Mouse (Mus musculus) midbrain, embryonic 12.5 days (tissue): ENCODE data around the gene Methig1. TPM values are rescaled to one million over a fixed set of nuclear protein-coding genes. Genes with fewer than 3 reads are reported as not detected.
A peak's percentile ranks its signal among the peaks of the same experiment; 100 is the strongest.
"Not testable (repeated sequence)": the region's sequence is repeated elsewhere in the genome, so short reads cannot be mapped to it uniquely, and the experiment has no call there.

Source experiments
- ATAC-seq: fragments of 200-750 bp; cut with Nextera tagmentation; 2 replicates; pipeline ENCODE4 v1.8.0; 2017; ENCODE audit warnings: low read depth, moderate TSS enrichment, moderate library complexity; ENCODE audit not compliant: low FRiP score
- H3K27ac ChIP-seq: fragments of 300-500 bp; sonication (generic); replicated peaks from 2 replicates; pipeline ENCODE4 v1.5.1; 2016; ENCODE audit warnings: mild to moderate bottlenecking
- H3K27me3 ChIP-seq: fragments of 300-500 bp; sonication (generic); 2 replicates; pipeline ENCODE4 v1.6.1; 2016; ENCODE audit warnings: mild to moderate bottlenecking
- H3K36me3 ChIP-seq: fragments of 300-500 bp; sonication (generic); 2 replicates; pipeline ENCODE4 v1.6.1; 2016
- H3K4me1 ChIP-seq: fragments of 300-500 bp; sonication (generic); 2 replicates; pipeline ENCODE4 v1.6.1; 2016
- H3K4me2 ChIP-seq: fragments of 300-500 bp; sonication (generic); replicated peaks from 2 replicates; pipeline ENCODE4 v1.6.1; 2016; ENCODE audit warnings: mild to moderate bottlenecking, moderate library complexity
- H3K4me3 ChIP-seq: fragments of 300-500 bp; sonication (generic); 2 replicates; pipeline ENCODE4 v1.5.1; 2016; ENCODE audit warnings: mild to moderate bottlenecking
- H3K9ac ChIP-seq: fragments of 300-500 bp; sonication (generic); replicated peaks from 2 replicates; pipeline ENCODE4 v1.6.1; 2016; ENCODE audit warnings: mild to moderate bottlenecking, moderate library complexity
- H3K9me3 ChIP-seq: fragments of 300-500 bp; sonication (generic); 2 replicates; pipeline ENCODE4 v1.6.1; 2016; ENCODE audit warnings: mild to moderate bottlenecking
- WGBS: fragments of 180-500 bp; shearing (Covaris S2); methylation state at CpG from one replicate; pipeline ENCODE4 v1.1.7; 2016; 5-methylcytosine and 5-hydroxymethylcytosine counted together
- polyA plus RNA-seq: library from polyadenylated mRNA; unstranded; fragments of >200 nt; fragmentation: Nextera tagmentation; extraction: Ambion mirVana; gene quantifications from 2 replicates; pipeline ENCODE4 v1.2.1, GENCODE M21; 2016

Gene Methig1
- not detected in 2 replicates for polyA plus RNA-seq

GRCm38 (mm10) chr15:100352711-100353250, at the start of gene Methig1, which contains the start of gene Mettl7a2:
Gene Methig1, plus strand, starts transcription at chr15:100353149.
Gene Mettl7a2, plus strand, starts transcription at chr15:100353200.
- no peak within 1 kb of the TSS for H3K4me3 ChIP-seq
- H3K27me3 ChIP-seq: no peaks in the 10 kb centered on the region
- no peaks in the 10 kb centered on the region for H3K9me3 ChIP-seq
- 87% methylated on average over 9 of the region's 10 CpGs for WGBS
- H3K36me3 ChIP-seq: no peaks in the 10 kb centered on the region
- H3K27ac ChIP-seq: no peak within 1 kb of the TSS
- no peak within 1 kb of the TSS for H3K4me2 ChIP-seq
- no peaks in the 10 kb centered on the region for H3K4me1 ChIP-seq
- ATAC-seq: no peak
- H3K9ac ChIP-seq: no peak within 1 kb of the TSS

GRCm38 (mm10) chr15:100303428-100304018, 49.4 kb upstream of the Methig1 start:
- Histone ChIP-seq H3K9ac (peak overlapping the region; percentile 65; the same call in 1 of the 2 replicates), H3K36me3 (no peaks in the 10 kb centered on the region), H3K4me2 (peak overlapping the region; percentile 68), H3K4me3 (peak overlapping the region; percentile 52; the same call in 1 of the 2 replicates), H3K4me1 (peaks cover 7% of the 10 kb centered on the region; the same call in 1 of the 2 replicates), H3K27me3 (no peaks in the 10 kb centered on the region), H3K9me3 (no peaks in the 10 kb centered on the region), H3K27ac (peak overlapping the region; percentile 85)
- no peak for ATAC-seq
- WGBS: 55% methylated on average over 8 of the region's 8 CpGs

- no peaks in the 10 kb centered on the region for H3K36me3 ChIP-seq
- peak within 1 kb of the TSS; percentile 52 for H3K4me3 ChIP-seq
- H3K4me1 ChIP-seq: peaks cover 7% of the 10 kb centered on the region; the same call in 1 of the 2 replicates
- H3K27ac ChIP-seq: peak within 1 kb of the TSS; percentile 85
- no peaks in the 10 kb centered on the region for H3K27me3 ChIP-seq
- peak within 1 kb of the TSS; percentile 65 for H3K9ac ChIP-seq
- ATAC-seq: peak; percentile 84
- no peaks in the 10 kb centered on the region for H3K9me3 ChIP-seq
- H3K4me2 ChIP-seq: peak within 1 kb of the TSS; percentile 68
- 3% methylated on average over 21 of the region's 30 CpGs for WGBS
Measured at GRCm38 (mm10) chr15:100304019-100304991, 48.6 kb upstream of the Methig1 start, which contains the start of gene Mettl7a1. Gene Mettl7a1, plus strand, starts transcription at chr15:100304140.

- H3K9ac ChIP-seq: no peak overlapping the region
- H3K27ac ChIP-seq: no peak overlapping the region
- peaks cover 7% of the 10 kb centered on the region; the same call in 1 of the 2 replicates for H3K4me1 ChIP-seq
- no peaks in the 10 kb centered on the region for H3K9me3 ChIP-seq
- no peak overlapping the region for H3K4me2 ChIP-seq
- no peak for ATAC-seq
- no peaks in the 10 kb centered on the region for H3K27me3 ChIP-seq
- WGBS: 90% methylated on average over 2 of the region's 2 CpGs
- no peak overlapping the region for H3K4me3 ChIP-seq
- H3K36me3 ChIP-seq: no peaks in the 10 kb centered on the region
Measured at GRCm38 (mm10) chr15:100306201-100306600, 46.7 kb upstream of the Methig1 start.

GRCm38 (mm10) chr15:100307438-100308096, 45.4 kb upstream of the Methig1 start:
- H3K27ac ChIP-seq, ATAC-seq, H3K4me1 ChIP-seq, H3K27me3 ChIP-seq, H3K4me2 ChIP-seq, H3K36me3 ChIP-seq, H3K9ac ChIP-seq, H3K4me3 ChIP-seq, H3K9me3 ChIP-seq: not testable (repeated sequence)
- WGBS: 51% methylated on average over 11 of the region's 11 CpGs

- H3K9me3 ChIP-seq: no peaks in the 10 kb centered on the region
- H3K4me3 ChIP-seq: no peak overlapping the region
- no peak overlapping the region for H3K27ac ChIP-seq
- no peak for ATAC-seq
- H3K27me3 ChIP-seq: no peaks in the 10 kb centered on the region
- H3K9ac ChIP-seq: no peak overlapping the region
- no peak overlapping the region for H3K4me2 ChIP-seq
- H3K4me1 ChIP-seq: no peaks in the 10 kb centered on the region
- 94% methylated on average over 2 of the region's 2 CpGs for WGBS
- 0 out of 2 replicates have a peak, but pooled peaks cover 10% of the 10 kb centered on the region for H3K36me3 ChIP-seq
Measured at GRCm38 (mm10) chr15:100312346-100312745, 40.6 kb upstream of the Methig1 start.

GRCm38 (mm10) chr15:100314448-100315145, 38.4 kb upstream of the Methig1 start:
- Histone ChIP-seq H3K27me3 (no peaks in the 10 kb centered on the region), H3K9me3 (no peaks in the 10 kb centered on the region), H3K9ac (no peak overlapping the region), H3K27ac (no peak overlapping the region), H3K4me2 (no peak overlapping the region), H3K36me3 (0 out of 2 replicates have a peak, but pooled peaks cover 10% of the 10 kb centered on the region), H3K4me1 (no peaks in the 10 kb centered on the region), H3K4me3 (no peak overlapping the region)
- no peak for ATAC-seq
- 92% methylated on average over 5 of the region's 5 CpGs for WGBS

- WGBS: 71% methylated on average over 4 of the region's 4 CpGs
- ATAC-seq, H3K9me3 ChIP-seq: not testable (repeated sequence)
Measured at GRCm38 (mm10) chr15:100318014-100318671, 34.8 kb upstream of the Methig1 start.

GRCm38 (mm10) chr15:100319884-100320283, 33.1 kb upstream of the Methig1 start:
- Histone ChIP-seq H3K4me2 (no peak overlapping the region), H3K4me1 (no peaks in the 10 kb centered on the region), H3K9ac (no peak overlapping the region), H3K27ac (no peak overlapping the region), H3K36me3 (no peaks in the 10 kb centered on the region), H3K4me3 (no peak overlapping the region), H3K27me3 (no peaks in the 10 kb centered on the region), H3K9me3 (no peaks in the 10 kb centered on the region)
- ATAC-seq: no peak
- WGBS: 87% methylated on average over 1 of the region's 1 CpGs

More at GRCm38 (mm10) chr15:100318014-100318671, 34.8 kb upstream of the Methig1 start:
- H3K4me3 ChIP-seq, H3K9ac ChIP-seq, H3K4me2 ChIP-seq, H3K27ac ChIP-seq, H3K27me3 ChIP-seq, H3K36me3 ChIP-seq, H3K4me1 ChIP-seq: not testable (repeated sequence)

GRCm38 (mm10) chr15:100320295-100320905, 32.5 kb upstream of the Methig1 start:
- H3K4me1 ChIP-seq: no peaks in the 10 kb centered on the region
- H3K27me3 ChIP-seq: no peaks in the 10 kb centered on the region
- no peak overlapping the region for H3K4me3 ChIP-seq
- no peak overlapping the region for H3K4me2 ChIP-seq
- 85% methylated on average over 9 of the region's 9 CpGs for whole genome bisulfite sequencing
- H3K36me3 ChIP-seq: no peaks in the 10 kb centered on the region
- H3K9me3 ChIP-seq: no peaks in the 10 kb centered on the region
- H3K27ac ChIP-seq: no peak overlapping the region
- no peak for ATAC-seq
- no peak overlapping the region for H3K9ac ChIP-seq
